Mouse (Mus musculus): ENCODE measurements around the gene Msl1.

DNA sequence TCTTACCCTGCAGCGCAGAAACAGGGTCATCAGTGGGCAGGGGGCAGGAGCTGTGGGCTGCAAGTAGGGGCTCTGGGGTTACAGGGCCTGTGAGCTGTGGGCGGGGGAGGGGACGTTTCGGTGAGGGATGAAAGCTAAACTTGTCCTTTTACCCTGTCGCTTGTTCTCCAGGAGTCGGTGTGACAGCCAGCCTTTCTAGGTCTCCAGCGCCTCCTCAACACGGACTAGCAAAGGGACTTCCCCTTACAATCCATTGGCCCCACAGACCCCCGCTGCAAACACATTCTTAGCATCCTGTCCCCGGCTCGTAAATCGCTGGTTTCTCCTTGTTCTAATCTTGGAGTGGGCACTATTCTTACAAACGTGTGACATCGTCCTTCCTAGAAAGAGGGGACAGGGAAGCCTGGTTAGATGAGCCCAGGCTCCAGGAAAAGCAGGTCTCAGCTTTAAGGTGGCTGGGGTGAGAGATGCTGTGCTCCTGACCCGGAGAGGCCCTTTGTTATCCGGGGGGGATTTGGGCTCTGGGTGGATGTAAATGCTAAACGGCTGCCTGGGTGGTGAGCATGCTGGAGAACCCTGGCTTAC, 12.6 kb upstream of the Msl1 start:
- TF ChIP-seq POLR2A (IDR thresholded peaks at IDR 0.05; ENCODE audit: insufficient read length, low read depth) (no peak), MAX (IDR thresholded peaks at IDR 0.05; ENCODE audit: low read depth) (no peak), TCF12 (IDR thresholded peaks at IDR 0.05; ENCODE audit: insufficient read depth, poor library complexity, severe bottlenecking) (no peak)
